ENCODE assay signal across 10 mouse cellular contexts in the genomic region with DNA sequence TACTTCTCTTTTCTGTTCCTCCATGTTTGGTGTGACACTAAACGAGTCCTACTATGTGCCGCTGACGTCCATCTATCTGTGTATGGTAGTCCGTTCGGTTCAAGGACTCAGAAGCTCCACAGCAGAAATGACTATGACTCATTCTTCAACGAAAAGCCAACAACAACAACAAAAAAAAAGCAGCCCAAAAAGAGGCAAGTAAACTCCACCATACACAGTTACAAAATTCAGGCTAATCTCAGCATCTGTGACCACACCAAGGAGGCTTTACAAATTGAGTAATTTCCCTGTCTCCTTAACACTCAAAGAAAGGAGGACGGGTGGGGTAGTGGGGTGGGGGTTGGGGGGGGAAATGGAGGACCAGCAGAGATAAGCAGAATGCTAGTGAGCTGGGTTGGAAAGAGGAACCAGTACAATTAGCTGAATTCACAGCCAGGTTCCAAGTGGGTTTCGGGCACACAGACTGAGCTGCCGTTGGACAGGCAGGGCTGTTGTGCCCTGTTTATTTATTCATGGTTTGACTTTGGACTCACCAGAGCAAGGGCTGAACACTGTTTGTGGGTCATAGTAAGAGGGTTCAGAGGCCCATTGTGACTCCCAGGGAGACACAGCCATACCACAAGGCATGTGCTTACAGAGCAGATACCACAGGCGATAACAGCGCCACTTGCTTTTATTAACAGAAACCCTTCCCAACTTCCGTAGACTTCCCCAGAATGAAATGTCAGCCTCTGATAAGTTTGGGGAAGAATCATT.
DNase-seq lines count a peak whose midpoint lies in the region; ATAC-seq and TF ChIP-seq lines count a peak whose summit lies in the region.
"Had no signal": no experiment of that assay in that cellular context is flagged by ENCODE, and none has a peak within 500 bp of the region (broad histone marks: within the 10 kb centered on the region; RNA-seq: fewer than 3 reads in every experiment).

No protein-coding gene starts in this region.

- peaks cover 13% of the 10 kb centered on the region; the same call in 1 of the 2 replicates for H3K4me1 ChIP-seq in intestine, embryonic 16.5 days (ENCODE audit: control insufficient read depth, insufficient read depth, low read length)
- H3K4me1 ChIP-seq in midbrain, postnatal 0 days (ENCODE audit: insufficient read depth, low read length): peaks cover 7% of the 10 kb centered on the region; the same call in 1 of the 2 replicates

- H3K9me3 ChIP-seq in intestine, embryonic 16.5 days (ENCODE audit: control insufficient read depth, low read length): no peaks in the 10 kb centered on the region
- H3K9me3 ChIP-seq in midbrain, postnatal 0 days (ENCODE audit: low read length): no peaks in the 10 kb centered on the region
- H3K9me3 ChIP-seq: hindbrain, embryonic 13.5 days; lung, embryonic 15.5 days had no signal

- ATAC-seq in intestine, embryonic 16.5 days: peak; percentile 96
- ATAC-seq in megakaryocyte, adult 5-6 weeks (ENCODE audit: poor library complexity, severe bottlenecking): peak; percentile 80
- ATAC-seq in midbrain, postnatal 0 days (ENCODE audit: low FRiP score): no peak

- H3K4me3 ChIP-seq in intestine, embryonic 16.5 days (ENCODE audit: low read length): no peak overlapping the region
- no peak overlapping the region for H3K4me3 ChIP-seq in midbrain, postnatal 0 days (ENCODE audit: low read depth, low read length)
- H3K4me3 ChIP-seq: hindbrain, embryonic 13.5 days; lung, embryonic 15.5 days had no signal

- H3K36me3 ChIP-seq in intestine, embryonic 16.5 days (ENCODE audit: control insufficient read depth, insufficient read depth, low read length): no peaks in the 10 kb centered on the region
- H3K36me3 ChIP-seq in midbrain, postnatal 0 days (ENCODE audit: insufficient read depth, low read length): no peaks in the 10 kb centered on the region
- H3K36me3 ChIP-seq: hindbrain, embryonic 13.5 days; lung, embryonic 15.5 days had no signal

- intact Hi-C loops in heart, postnatal 36 days (cut with DNase I): no loop called here
- intact Hi-C loops in left cerebral cortex, postnatal 4 days (cut with DNase I): no loop called here

- H3K9ac ChIP-seq in intestine, embryonic 16.5 days (ENCODE audit: low read depth, low read length): no peak overlapping the region
- H3K9ac ChIP-seq in midbrain, postnatal 0 days (replicated peaks; ENCODE audit: low read length, poor library complexity, severe bottlenecking): no peak overlapping the region
- H3K9ac ChIP-seq: hindbrain, embryonic 13.5 days; lung, embryonic 15.5 days had no signal

- no peaks in the 10 kb centered on the region for H3K27me3 ChIP-seq in intestine, embryonic 16.5 days (replicated peaks; ENCODE audit: control insufficient read depth, insufficient read depth, low read length)
- H3K27me3 ChIP-seq in midbrain, postnatal 0 days (ENCODE audit: insufficient read depth, low read length): no peaks in the 10 kb centered on the region
- H3K27me3 ChIP-seq: hindbrain, embryonic 13.5 days; lung, embryonic 15.5 days had no signal

- peak; percentile 28 for DNase-seq in heart, adult 8-10 months (ENCODE audit: low spot score)
- no peak for DNase-seq in heart, postnatal 36 days
- peak; percentile 93 for DNase-seq in MEL-GATA-1-ER (ENCODE audit: extremely low read depth, low read depth)
- DNase-seq in midbrain, postnatal 0 days (ENCODE audit: low spot score): no peak
- no peak for DNase-seq in adrenal gland, adult 8-10 months
- DNase-seq in left cerebral cortex, postnatal 4 days: no peak

- H3K4me2 ChIP-seq in intestine, embryonic 16.5 days (ENCODE audit: low read depth, low read length): peak overlapping the region; percentile 34
- H3K4me2 ChIP-seq in midbrain, postnatal 0 days (ENCODE audit: low read depth, low read length, poor library complexity, severe bottlenecking): no peak overlapping the region
- H3K4me2 ChIP-seq: hindbrain, embryonic 13.5 days; lung, embryonic 15.5 days had no signal

- peak overlapping the region; percentile 31; the same call in 1 of the 2 replicates for H3K27ac ChIP-seq in intestine, embryonic 16.5 days (ENCODE audit: low read length)
- no peak overlapping the region for H3K27ac ChIP-seq in midbrain, postnatal 0 days (ENCODE audit: low read depth, low read length)
- H3K27ac ChIP-seq: lung, embryonic 15.5 days had no signal

- TF ChIP-seq CTCF in midbrain, postnatal 0 days (IDR thresholded peaks at IDR 0.05): no peak

- WGBS in intestine, embryonic 16.5 days: 66% methylated on average over 12 of the region's 12 CpGs
- WGBS in midbrain, postnatal 0 days: 78% methylated on average over 12 of the region's 12 CpGs

Comparison
In these comparisons a context has a peak if more than half of its experiments do, and no peak if none do; other contexts are left out.
1. DNase-seq: peak in heart, adult 8-10 months (single experiment) and MEL-GATA-1-ER (single experiment); none in heart, postnatal 36 days (0 of 2), midbrain, postnatal 0 days (single experiment), adrenal gland, adult 8-10 months (single experiment) and left cerebral cortex, postnatal 4 days (single experiment).